Mouse (Mus musculus) liver, embryonic 14.5 days (tissue): ENCODE measurements at regions not wholly inside any gene's neighbourhood (a gene's known extent, or its start where the extent isn't known, plus 50 kb on each side); places are given as distances from the start of the nearest gene placed in this dataset.

Source experiments
- CTCF ChIP-seq: IDR thresholded peaks from 2 replicates; pipeline ENCODE4 v1.5.1; 2016; ENCODE audit warnings: antibody characterized with exemption, low read depth, control low read depth
- EP300 ChIP-seq: IDR thresholded peaks from 2 replicates; pipeline ENCODE4 v1.6.1; 2016; ENCODE audit warnings: antibody characterized with exemption, low read depth

DNA sequence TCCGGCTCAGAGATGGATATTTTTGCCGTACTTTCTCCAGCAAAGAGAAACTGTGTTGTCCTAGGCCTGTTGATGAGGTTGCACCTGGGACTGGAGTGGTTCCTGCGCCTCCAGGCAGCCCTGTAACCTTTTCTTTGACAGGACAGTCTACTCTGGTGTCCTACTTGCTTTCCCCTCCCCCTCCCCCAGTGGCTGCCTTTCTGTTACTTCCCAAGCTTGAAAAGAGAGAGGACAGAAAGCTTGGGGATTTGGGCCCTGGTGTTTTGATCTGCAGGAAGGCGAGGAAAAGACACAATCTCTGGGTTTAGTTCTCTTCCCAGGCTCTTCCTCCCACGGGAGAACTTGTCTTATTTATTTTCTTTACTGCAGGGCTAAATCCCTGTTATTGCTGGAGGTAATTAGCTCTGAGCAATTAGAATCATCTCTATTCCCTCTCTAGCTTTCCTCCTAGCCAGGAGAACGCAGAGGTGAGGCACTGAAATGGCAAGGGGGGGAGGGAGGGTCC lies 333.2 kb upstream of the Auts2 start:
- TF ChIP-seq CTCF (no peak), EP300 (no peak)
